8 mouse cellular contexts compared by ENCODE assay signal in the genomic region with DNA sequence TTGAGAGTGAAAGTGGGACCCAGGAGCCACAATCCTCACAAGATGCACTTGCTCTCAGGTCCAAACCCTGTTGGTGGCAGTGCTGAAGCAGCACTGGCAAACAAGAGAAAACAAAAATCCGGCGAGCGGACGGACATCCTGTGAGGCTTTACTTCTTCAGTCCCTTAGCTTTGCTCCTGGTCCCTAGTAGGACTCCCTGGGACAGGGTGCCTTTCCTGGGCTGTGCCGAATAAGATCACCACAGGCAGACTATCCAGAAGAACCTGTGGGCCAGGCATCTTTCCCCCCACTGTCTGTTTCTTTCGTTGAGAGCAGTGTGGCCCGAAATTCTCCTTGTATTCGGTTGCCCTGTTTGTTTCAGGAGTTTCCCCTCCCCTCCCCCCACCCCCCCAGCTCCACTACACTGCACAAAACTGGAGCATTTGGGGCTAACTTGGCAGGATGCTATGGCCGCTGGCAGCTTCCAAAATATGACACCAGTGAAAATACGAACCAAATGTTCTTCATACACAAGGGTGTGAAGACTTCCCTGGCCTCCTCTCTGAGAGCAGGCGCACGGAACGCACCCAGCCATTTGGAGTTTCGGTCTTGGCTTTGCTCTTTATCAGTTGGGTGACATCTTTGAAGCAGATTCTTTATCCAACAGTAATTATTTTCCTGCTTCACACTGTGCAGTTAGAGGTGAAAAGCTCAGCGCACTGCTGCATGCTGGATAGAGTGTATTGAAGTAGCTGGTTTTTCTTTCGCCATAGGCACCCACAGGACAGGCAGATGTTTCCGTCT. TPM values are rescaled to one million over a fixed set of nuclear protein-coding genes. Genes with fewer than 3 reads are reported as not detected.
DNase-seq lines count a peak whose midpoint lies in the region; ATAC-seq and TF ChIP-seq lines count a peak whose summit lies in the region.
"Had no signal": no experiment of that assay in that cellular context is flagged by ENCODE, and none has a peak within 500 bp of the region (broad histone marks: within the 10 kb centered on the region; RNA-seq: fewer than 3 reads in every experiment).

No protein-coding gene starts in this region.

- H3K9me3 ChIP-seq in lung, embryonic 14.5 days (ENCODE audit: low read depth, low read length): no peaks in the 10 kb centered on the region
- no peaks in the 10 kb centered on the region for H3K9me3 ChIP-seq in embryonic facial prominence, embryonic 11.5 days (replicated peaks; ENCODE audit: control insufficient read depth, low read length)
- H3K9me3 ChIP-seq: midbrain, embryonic 12.5 days had no signal

- H3K36me3 ChIP-seq in lung, embryonic 14.5 days (ENCODE audit: insufficient read depth): no peaks in the 10 kb centered on the region
- H3K36me3 ChIP-seq in embryonic facial prominence, embryonic 11.5 days (replicated peaks; ENCODE audit: control insufficient read depth, insufficient read depth, low read depth, low read length): no peaks in the 10 kb centered on the region
- H3K36me3 ChIP-seq in thymus, adult 2 months (ENCODE audit: control insufficient read depth, insufficient read depth, low read length): no peaks in the 10 kb centered on the region
- H3K36me3 ChIP-seq: midbrain, embryonic 12.5 days had no signal

- no peak overlapping the region for H3K4me2 ChIP-seq in lung, embryonic 14.5 days
- no peak overlapping the region for H3K4me2 ChIP-seq in embryonic facial prominence, embryonic 11.5 days (ENCODE audit: low read depth, low read length)
- H3K4me2 ChIP-seq: midbrain, embryonic 12.5 days had no signal

- H3K9ac ChIP-seq in lung, embryonic 14.5 days: no peak overlapping the region
- no peak overlapping the region for H3K9ac ChIP-seq in embryonic facial prominence, embryonic 11.5 days (replicated peaks; ENCODE audit: low read length)
- H3K9ac ChIP-seq: midbrain, embryonic 12.5 days had no signal

- 55% methylated on average over 17 of the region's 17 CpGs for WGBS in lung, embryonic 14.5 days
- WGBS in lung, adult 2 months: 66% methylated on average over 17 of the region's 17 CpGs
- WGBS in embryonic facial prominence, embryonic 11.5 days: 63% methylated on average over 17 of the region's 17 CpGs
- WGBS in thymus, adult 2 months: 94% methylated on average over 17 of the region's 17 CpGs

- ATAC-seq in lung, embryonic 14.5 days (ENCODE audit: insufficient read depth): no peak
- ATAC-seq in embryonic facial prominence, embryonic 11.5 days (replicated peaks; ENCODE audit: insufficient number of reproducible peaks, low FRiP score, low TSS enrichment, low read depth): no peak

- intact Hi-C loops in heart, postnatal 10 days (cut with DNase I): no loop called here

- H3K27ac ChIP-seq in lung, embryonic 14.5 days (ENCODE audit: low read depth): no peak overlapping the region
- no peak overlapping the region for H3K27ac ChIP-seq in embryonic facial prominence, embryonic 11.5 days (replicated peaks; ENCODE audit: low read depth, low read length)
- no peak overlapping the region for H3K27ac ChIP-seq in thymus, adult 2 months (ENCODE audit: control insufficient read depth, insufficient read depth, low read length)
- H3K27ac ChIP-seq: midbrain, embryonic 12.5 days had no signal

- no peak for TF ChIP-seq POLR2A in lung, adult 2 months (IDR thresholded peaks at IDR 0.05; ENCODE audit: borderline replicate concordance, extremely low read depth, low read depth, low read length)
- no peak for TF ChIP-seq POLR2A in thymus, adult 2 months (IDR thresholded peaks at IDR 0.05; ENCODE audit: control insufficient read depth, extremely low read depth, insufficient read depth, low read length, poor library complexity)

- peak; percentile 64 for DNase-seq in lung, embryonic 14.5 days
- DNase-seq in lung, adult 2 months: no peak
- DNase-seq in embryonic facial prominence, embryonic 11.5 days (ENCODE audit: low spot score): peak; percentile 62
- DNase-seq in heart, postnatal 10 days: peak; percentile 59 to 64
- DNase-seq in right cerebral cortex, postnatal 14 days: peak; percentile 21
- DNase-seq in spleen, postnatal 10 days (ENCODE audit: low spot score in 2 of 2): no peak
- DNase-seq in thymus, adult 2 months: no peak

- H3K27me3 ChIP-seq in lung, embryonic 14.5 days (ENCODE audit: insufficient read depth, low read length): no peaks in the 10 kb centered on the region
- no peaks in the 10 kb centered on the region for H3K27me3 ChIP-seq in embryonic facial prominence, embryonic 11.5 days (ENCODE audit: control insufficient read depth, insufficient read depth, low read length)
- no peaks in the 10 kb centered on the region for H3K27me3 ChIP-seq in thymus, adult 2 months (ENCODE audit: control insufficient read depth, insufficient read depth, low read length)
- H3K27me3 ChIP-seq: midbrain, embryonic 12.5 days had no signal

- TF ChIP-seq CTCF in lung, embryonic 14.5 days (IDR thresholded peaks at IDR 0.05; ENCODE audit: low read depth): no peak
- TF ChIP-seq CTCF in lung, adult 2 months (IDR thresholded peaks at IDR 0.05; ENCODE audit: insufficient read depth, low read length): no peak
- no peak for TF ChIP-seq CTCF in thymus, adult 2 months (IDR thresholded peaks at IDR 0.05; ENCODE audit: borderline replicate concordance, control insufficient read depth, extremely low read depth, insufficient read depth, low read length, poor library complexity)

- H3K4me1 ChIP-seq in lung, embryonic 14.5 days (ENCODE audit: insufficient read depth): no peaks in the 10 kb centered on the region
- H3K4me1 ChIP-seq in lung, adult 2 months (ENCODE audit: control insufficient read depth, insufficient read depth, low read length): no peaks in the 10 kb centered on the region
- no peaks in the 10 kb centered on the region for H3K4me1 ChIP-seq in embryonic facial prominence, embryonic 11.5 days (ENCODE audit: control insufficient read depth, insufficient read depth, low read length)
- H3K4me1 ChIP-seq in thymus, adult 2 months (replicated peaks; ENCODE audit: control insufficient read depth, insufficient read depth, low read length): no peaks in the 10 kb centered on the region
- H3K4me1 ChIP-seq: midbrain, embryonic 12.5 days had no signal

- H3K4me3 ChIP-seq in lung, embryonic 14.5 days (ENCODE audit: low read depth, low read length): no peak overlapping the region
- H3K4me3 ChIP-seq in lung, adult 2 months (replicated peaks; ENCODE audit: extremely low read depth, low read depth, low read length): no peak overlapping the region
- no peak overlapping the region for H3K4me3 ChIP-seq in embryonic facial prominence, embryonic 11.5 days (ENCODE audit: low read depth, low read length)
- no peak overlapping the region for H3K4me3 ChIP-seq in thymus, adult 2 months (ENCODE audit: control insufficient read depth, insufficient read depth, low read length)
- H3K4me3 ChIP-seq: midbrain, embryonic 12.5 days had no signal

RNA-seq across cellular contexts. Expression of a gene that starts 32.7 kb away (rescaled TPM):
- polyA plus RNA-seq in lung, embryonic 14.5 days (2014; fragmentation: Nextera tagmentation; extraction: Ambion mirVana): 6.4 and 7.7 TPM in 2 replicates
- 3.5 and 4.0 TPM in 2 replicates for polyA plus RNA-seq in lung, adult 2 months (2012; rRNA removed)
- 11.7 and 13.6 TPM in 2 replicates for polyA plus RNA-seq in embryonic facial prominence, embryonic 11.5 days (2014; fragmentation: Nextera tagmentation; extraction: Ambion mirVana)
- total RNA-seq in heart, postnatal 10 days (2021): 10 to 100 TPM; 26.2 to 30.8 TPM
- 0.87 and 0.96 TPM in 2 replicates for polyA plus RNA-seq in thymus, adult 2 months (2012; rRNA removed)

Comparison
In these comparisons a context has a peak if more than half of its experiments do, and no peak if none do; other contexts are left out.
1. DNase-seq: peak in lung, embryonic 14.5 days (single experiment), embryonic facial prominence, embryonic 11.5 days (single experiment), heart, postnatal 10 days (2 of 2) and right cerebral cortex, postnatal 14 days (single experiment); none in lung, adult 2 months (single experiment), spleen, postnatal 10 days (0 of 2) and thymus, adult 2 months (single experiment).